Mouse (Mus musculus) kidney, adult 10 weeks (tissue): ENCODE measurements around the gene Rrbp1. TPM values are rescaled to one million over a fixed set of nuclear protein-coding genes. Genes with fewer than 3 reads are reported as not detected.

Experiments used
- polyA plus RNA-seq: library from polyadenylated mRNA; stranded (reverse); fragments of 350-450 nt; fragmentation: Illumina TruSeq; extraction: RNeasy Lipid Tissue Mini Kit (QIAGEN cat#74804); gene quantifications from one replicate; pipeline ENCODE4 v1.2.3, GENCODE M21; 2014; ENCODE audit warnings: low read depth, low replicate concordance

Gene Rrbp1
- 72.6 TPM for polyA plus RNA-seq

DNA sequence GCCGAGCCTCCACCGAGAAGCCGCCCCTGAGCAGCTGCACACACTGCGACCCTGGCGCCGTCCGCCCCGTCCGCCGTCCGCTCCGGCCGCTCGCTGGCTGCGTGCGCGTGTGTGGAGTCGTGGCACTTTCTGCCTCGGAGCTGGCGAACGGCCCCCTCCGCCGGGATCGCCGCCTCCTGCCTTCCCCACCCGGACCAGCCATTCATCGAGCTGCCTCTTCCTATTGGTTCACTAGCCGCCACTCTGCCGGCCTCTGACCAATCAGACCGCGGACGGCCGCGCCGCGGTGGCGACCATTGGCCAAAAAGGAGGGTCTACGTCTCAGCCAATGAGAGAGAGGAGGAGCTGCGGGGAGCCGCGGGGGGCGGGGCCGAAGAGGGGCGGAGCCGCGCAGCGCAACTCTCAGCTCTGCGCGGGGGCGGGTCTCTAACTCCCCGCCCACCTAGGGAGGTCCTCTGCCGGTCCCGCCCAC is at the start of gene Rrbp1:
TSS of gene Rrbp1 (minus strand) at position 184 of the 472 bp plus-strand sequence.

DNA sequence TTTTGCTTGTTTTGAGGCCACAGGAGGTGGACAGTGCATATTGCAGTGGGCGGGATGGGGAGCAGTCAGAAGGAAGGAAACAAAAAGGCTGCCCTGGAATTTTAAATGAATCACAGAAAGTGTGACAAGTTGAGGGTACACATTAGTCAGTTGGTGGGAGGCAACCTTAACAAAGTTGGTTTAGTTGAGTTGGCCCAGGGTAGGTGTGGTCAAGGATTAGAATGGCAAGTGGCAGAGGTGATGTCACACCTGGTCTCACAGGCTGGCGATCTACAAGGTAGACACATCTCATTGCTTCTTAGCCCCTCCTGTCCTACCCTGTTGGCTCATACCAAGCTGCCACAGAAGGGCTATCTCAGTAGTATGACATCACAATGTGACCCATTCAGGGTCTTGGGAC is 21.6 kb upstream of the Rrbp1 start, which contains the start of gene Banf2:
TSS of gene Banf2 (plus strand) at position 396 of the 400 bp plus-strand sequence.

DNA sequence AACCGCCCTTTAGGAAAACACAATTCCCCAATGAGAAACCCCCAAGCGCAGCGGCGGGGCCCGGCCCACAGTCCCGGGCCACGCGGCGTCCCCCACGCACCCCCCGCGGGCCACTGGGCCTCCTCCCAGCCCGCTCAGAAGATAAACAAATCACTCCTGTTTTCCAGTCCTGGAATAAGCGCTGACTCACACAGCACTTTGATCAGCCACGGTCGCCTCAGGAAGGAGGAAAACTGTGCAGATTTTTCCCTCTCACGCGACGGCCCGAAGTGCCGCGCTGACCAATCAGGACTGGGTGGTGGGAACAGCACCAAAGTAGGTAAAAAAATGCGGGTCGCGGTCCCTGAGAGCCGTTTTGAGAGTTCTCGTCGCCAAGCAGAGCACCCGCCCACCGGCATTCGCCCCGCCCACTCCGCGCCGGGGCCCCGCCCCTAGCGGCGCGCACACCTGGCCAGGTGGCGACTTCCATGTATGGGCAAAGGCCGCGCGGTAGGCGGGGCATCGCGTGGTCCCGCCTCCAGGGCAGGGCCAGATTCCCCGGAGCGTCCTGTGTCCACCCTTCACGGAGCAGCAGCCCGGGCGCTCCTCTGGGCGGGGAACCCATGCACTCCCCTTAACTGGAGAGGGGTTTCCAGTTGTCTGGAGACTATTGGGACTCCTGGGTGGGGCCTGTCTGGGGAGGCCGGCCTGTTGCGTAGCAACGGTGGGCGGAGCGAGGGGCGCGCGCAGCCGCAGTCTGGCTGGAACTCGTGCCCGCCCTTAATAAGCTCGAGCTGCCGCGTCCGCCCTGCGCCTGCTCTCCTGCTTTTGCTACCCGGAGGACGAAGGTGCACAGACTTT is 96.1 kb downstream of the Rrbp1 start, which contains the start of gene Dstn:
TSS of gene Dstn (plus strand) at position 561 of the 840 bp plus-strand sequence.

Other genes with a start within 250 kb of the Rrbp1 start
- gene Bfsp1, start 148.1 kb downstream of the Rrbp1 start, polyA plus RNA-seq = not detected
- 862 TPM for gene Dstn, start 95.9 kb downstream of the Rrbp1 start, polyA plus RNA-seq
- gene Banf2, start 21.8 kb upstream of the Rrbp1 start, polyA plus RNA-seq = not detected